Mouse (Mus musculus) kidney, embryonic 14.5 days (tissue): ENCODE data around the gene Fos. TPM values are rescaled to one million over a fixed set of nuclear protein-coding genes. Genes with fewer than 3 reads are reported as not detected.
"Not testable (repeated sequence)": the region's sequence is repeated elsewhere in the genome, so short reads cannot be mapped to it uniquely, and the experiment has no call there.

ENCODE experiments used
- ATAC-seq: fragments of 200-750 bp; cut with Nextera tagmentation; 2 replicates; pipeline ENCODE4 v1.8.0; 2017; ENCODE audit warnings: moderate number of reproducible peaks, mild to moderate bottlenecking, moderate TSS enrichment, moderate library complexity; ENCODE audit not compliant: low FRiP score, low TSS enrichment
- H3K27ac ChIP-seq: fragments of 300-500 bp; sonication (generic); 2 replicates; pipeline ENCODE4 v1.5.1; 2014; ENCODE audit warnings: low read depth, mild to moderate bottlenecking, low read length, moderate library complexity, mixed read lengths
- H3K27me3 ChIP-seq: fragments of 300-500 bp; sonication (generic); 2 replicates; pipeline ENCODE4 v1.6.1; 2014; ENCODE audit warnings: mild to moderate bottlenecking, low read length; ENCODE audit not compliant: control insufficient read depth, insufficient read depth
- H3K36me3 ChIP-seq: fragments of 300-500 bp; sonication (generic); 2 replicates; pipeline ENCODE4 v1.6.1; 2014; ENCODE audit warnings: low read length, mixed read lengths; ENCODE audit not compliant: control insufficient read depth, insufficient read depth
- H3K4me1 ChIP-seq: fragments of 300-500 bp; sonication (generic); 2 replicates; pipeline ENCODE4 v1.6.1; 2014; ENCODE audit warnings: low read length, mixed read lengths; ENCODE audit not compliant: control insufficient read depth, insufficient read depth
- H3K4me2 ChIP-seq: fragments of 300-500 bp; sonication (generic); replicated peaks from 2 replicates; pipeline ENCODE4 v1.6.1; 2014; ENCODE audit warnings: low read depth, mild to moderate bottlenecking, low read length
- H3K4me3 ChIP-seq: fragments of 300-500 bp; sonication (generic); 2 replicates; pipeline ENCODE4 v1.5.1; 2014; ENCODE audit warnings: mild to moderate bottlenecking, low read length
- H3K9ac ChIP-seq: fragments of 300-500 bp; sonication (generic); 2 replicates; pipeline ENCODE4 v1.6.1; 2014; ENCODE audit warnings: low read depth, mild to moderate bottlenecking, low read length, moderate library complexity
- H3K9me3 ChIP-seq: fragments of 300-500 bp; sonication (generic); 2 replicates; pipeline ENCODE4 v1.6.1; 2016; ENCODE audit warnings: low read length; ENCODE audit not compliant: control insufficient read depth
- WGBS: fragments of 180-500 bp; shearing (Covaris S2); extraction: QIAGEN DNeasy Blood & Tissue Kit; methylation state at CpG from one replicate; pipeline ENCODE4 v1.1.7; 2014; 5-methylcytosine and 5-hydroxymethylcytosine counted together
- polyA plus RNA-seq: library from polyadenylated mRNA; unstranded; fragments of >200 nt; fragmentation: Nextera tagmentation; extraction: Ambion mirVana; gene quantifications from 2 replicates; pipeline ENCODE4 v1.2.1, GENCODE M21; 2014

The Fos gene
- polyA plus RNA-seq, 1 experiment from 2014 or later, result 3.0 TPM

- ATAC-seq, result no peak
- no peak overlapping the region for H3K27ac ChIP-seq
- H3K9me3 ChIP-seq, result no peaks in the 10 kb centered on the region
- H3K27me3 ChIP-seq, result no peaks in the 10 kb centered on the region
- H3K9ac ChIP-seq, result no peak overlapping the region
- WGBS, result 72% methylated on average over 1 of the region's 1 CpGs
- H3K4me1 ChIP-seq, result peaks cover 14% of the 10 kb centered on the region
- no peak overlapping the region for H3K4me3 ChIP-seq
- H3K4me2 ChIP-seq, result no peak overlapping the region
- H3K36me3 ChIP-seq, result no peaks in the 10 kb centered on the region
Measured at GRCm38 (mm10) chr12:85521673-85522072, 48.0 kb downstream of the Fos start.

DNA sequence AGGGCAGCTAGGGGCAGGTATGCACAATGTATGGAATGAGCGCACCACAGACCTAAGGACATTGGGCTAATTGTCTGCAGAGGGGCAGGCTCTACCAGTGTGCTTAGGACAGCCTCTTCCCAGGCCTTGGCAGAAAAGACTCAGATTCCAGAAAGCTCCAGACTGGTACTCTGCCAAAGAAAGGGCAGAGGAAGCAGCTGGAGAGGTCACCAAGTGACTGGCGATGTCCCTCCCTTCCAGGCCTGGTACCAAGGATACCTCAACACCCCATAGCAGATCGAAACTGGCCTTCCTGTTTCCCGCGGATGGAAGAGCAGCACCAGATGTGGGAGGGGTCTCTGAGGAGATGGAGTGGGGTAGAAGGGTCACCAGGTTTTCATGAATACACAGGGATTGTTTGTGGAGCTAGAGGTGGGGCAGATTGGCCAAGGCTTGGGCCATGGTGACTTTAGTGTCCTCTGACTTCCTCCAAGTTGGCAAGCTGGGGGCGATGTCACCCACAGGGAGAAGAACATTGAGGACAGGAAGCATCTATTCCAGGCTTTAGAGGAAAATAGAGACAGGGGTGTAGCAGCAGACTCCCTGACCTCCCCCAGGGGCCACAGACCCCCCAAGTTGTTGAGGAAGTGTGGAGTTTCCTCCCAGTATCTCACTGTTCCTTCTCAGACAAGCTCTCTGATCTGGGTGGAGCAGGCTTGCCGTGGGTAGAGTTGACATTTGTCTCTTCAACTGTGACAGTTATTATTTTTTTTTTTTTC is 49.1 kb downstream of the Fos start:
- peaks cover 19% of the 10 kb centered on the region for H3K4me1 ChIP-seq
- 59% methylated on average over 7 of the region's 7 CpGs for WGBS
- H3K36me3 ChIP-seq, result no peaks in the 10 kb centered on the region
- H3K27me3 ChIP-seq, result no peaks in the 10 kb centered on the region
- H3K9ac ChIP-seq, result no peak overlapping the region
- no peak for ATAC-seq
- no peaks in the 10 kb centered on the region for H3K9me3 ChIP-seq
- H3K4me3 ChIP-seq, result no peak overlapping the region
- no peak overlapping the region for H3K4me2 ChIP-seq
- H3K27ac ChIP-seq, result no peak overlapping the region

DNA sequence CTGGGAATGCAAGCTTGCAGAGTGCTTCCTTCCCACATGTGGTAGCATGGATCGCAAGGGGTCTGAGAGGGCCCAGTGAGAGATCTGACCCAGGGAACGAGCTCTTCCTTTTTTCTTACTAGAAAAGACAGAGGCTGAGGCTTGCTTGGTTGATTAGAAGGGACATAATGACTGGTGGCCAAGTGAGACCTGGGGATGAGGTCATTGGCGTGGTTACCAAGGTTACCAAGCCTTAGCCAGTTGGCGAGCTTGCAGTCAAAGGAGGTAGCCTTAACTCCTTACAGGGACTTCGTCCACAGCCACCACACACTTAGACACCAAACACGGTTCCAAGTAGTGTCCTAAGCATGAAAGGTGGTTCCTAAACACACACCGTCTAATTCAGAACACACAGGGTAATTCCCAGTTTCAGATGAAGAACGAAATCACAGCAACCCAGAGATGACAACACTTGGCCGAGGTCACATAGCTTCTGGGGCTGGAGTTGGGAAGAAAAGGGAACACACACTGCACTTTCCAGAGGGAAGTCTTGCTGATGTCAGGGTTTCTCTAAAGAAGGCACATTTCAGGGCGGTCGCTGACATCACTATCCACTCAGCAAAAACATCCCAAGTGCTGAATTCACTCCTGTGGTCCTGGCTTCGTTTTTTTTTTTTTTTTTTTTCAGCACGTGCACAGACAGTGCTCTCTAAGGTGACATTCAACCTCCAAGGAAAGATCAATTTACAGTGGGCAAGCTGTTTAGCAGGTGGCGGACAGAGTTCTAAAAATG is 49.9 kb downstream of the Fos start:
- Histone ChIP-seq H3K4me2 (no peak overlapping the region), H3K4me1 (peaks cover 21% of the 10 kb centered on the region), H3K4me3 (no peak overlapping the region), H3K27me3 (no peaks in the 10 kb centered on the region), H3K36me3 (no peaks in the 10 kb centered on the region), H3K9ac (no peak overlapping the region), H3K9me3 (no peaks in the 10 kb centered on the region), H3K27ac (no peak overlapping the region)
- ATAC-seq, result no peak
- WGBS, result 41% methylated on average over 14 of the region's 14 CpGs

DNA sequence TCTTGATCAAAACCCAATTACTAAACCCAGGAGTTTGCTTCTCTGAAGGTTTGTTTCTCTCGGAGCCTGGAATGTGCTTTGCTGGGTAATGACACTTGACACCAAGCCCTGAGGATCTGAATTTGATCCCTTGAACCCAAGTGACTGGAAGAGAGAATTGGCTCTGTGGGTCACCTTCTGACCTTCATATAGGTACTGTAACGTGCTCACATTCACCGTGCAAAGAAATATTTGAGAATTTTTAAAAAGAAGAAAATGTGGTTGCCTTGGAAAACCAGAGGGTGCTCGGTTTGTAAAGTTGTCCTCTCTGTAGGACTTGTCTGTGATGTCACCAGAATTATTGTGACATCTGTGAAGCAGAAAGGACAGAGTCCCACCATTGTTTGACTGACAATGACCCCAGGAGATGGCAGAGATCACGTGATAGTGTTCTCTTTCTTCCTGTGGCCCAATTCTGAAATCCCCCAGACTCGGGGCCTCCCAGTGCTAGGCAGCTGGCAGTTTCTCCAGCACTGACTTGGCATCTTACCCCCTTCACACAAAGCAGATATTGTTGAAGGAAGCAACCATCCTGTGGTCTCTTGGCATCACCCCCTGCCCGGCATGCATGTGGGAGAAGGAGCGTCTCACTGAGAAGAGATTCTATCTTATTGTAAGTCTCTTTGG is 50.6 kb downstream of the Fos start:
- WGBS, result 38% methylated on average over 8 of the region's 8 CpGs
- no peaks in the 10 kb centered on the region for H3K27me3 ChIP-seq
- no peak overlapping the region for H3K27ac ChIP-seq
- no peaks in the 10 kb centered on the region for H3K36me3 ChIP-seq
- no peak overlapping the region for H3K4me2 ChIP-seq
- H3K4me1 ChIP-seq, result peaks cover 21% of the 10 kb centered on the region
- H3K9me3 ChIP-seq, result no peaks in the 10 kb centered on the region
- H3K4me3 ChIP-seq, result no peak overlapping the region
- no peak overlapping the region for H3K9ac ChIP-seq
- ATAC-seq, result no peak

- H3K4me2 ChIP-seq, H3K36me3 ChIP-seq, H3K4me3 ChIP-seq, H3K27ac ChIP-seq, ATAC-seq, H3K27me3 ChIP-seq, H3K9ac ChIP-seq, H3K9me3 ChIP-seq: not testable (repeated sequence)
- H3K4me1 ChIP-seq, result peaks cover 21% of the 10 kb centered on the region
- 63% methylated on average over 11 of the region's 11 CpGs for WGBS
Measured at GRCm38 (mm10) chr12:85524859-85525495, 51.3 kb downstream of the Fos start.

Other genes starting within 250 kb of the Fos start
- 6.2 and 10.8 TPM in 2 replicates for gene Mlh3, start 203.3 kb upstream of the Fos start, polyA plus RNA-seq
- gene Acyp1, start 185.5 kb upstream of the Fos start, polyA plus RNA-seq, result 57.7 and 89.4 TPM in 2 replicates
- 2.0 and 3.2 TPM in 2 replicates for gene Zc2hc1c, start 185.3 kb upstream of the Fos start, polyA plus RNA-seq
- 13.1 and 19.1 TPM in 2 replicates for gene Nek9, start 134.5 kb upstream of the Fos start, polyA plus RNA-seq
- gene Tmed10, start 99.0 kb upstream of the Fos start, polyA plus RNA-seq, result 314 and 356 TPM in 2 replicates
- 0.49 and 0.66 TPM in 2 replicates for gene Jdp2, start 125.1 kb downstream of the Fos start, polyA plus RNA-seq
- gene Batf, start 212.8 kb downstream of the Fos start, polyA plus RNA-seq, result 2.7 and 2.9 TPM in 2 replicates